Mouse (Mus musculus) midbrain, postnatal 0 days (tissue): ENCODE measurements at regions not wholly inside any gene's neighbourhood (a gene's known extent, or its start where the extent isn't known, plus 50 kb on each side); places are given as distances from the start of the nearest gene placed in this dataset.
"Not testable (repeated sequence)": the region's sequence is repeated elsewhere in the genome, so short reads cannot be mapped to it uniquely, and the experiment has no call there.

Experiments
- ATAC-seq: fragments of 200-750 bp; cut with Nextera tagmentation; 2 replicates; pipeline ENCODE4 v1.8.0; 2017; ENCODE audit warnings: moderate number of reproducible peaks, mild to moderate bottlenecking, moderate TSS enrichment, moderate library complexity; ENCODE audit not compliant: low FRiP score
- DNase-seq: peaks from one replicate; pipeline ENCODE4 v3.0.0-alpha.2; 2015; ENCODE audit warnings: low spot score
- H3K27ac ChIP-seq: fragments of 300-500 bp; sonication (generic); 2 replicates; pipeline ENCODE4 v1.5.1; 2014; ENCODE audit warnings: low read depth, mild to moderate bottlenecking, low read length, mixed read lengths
- H3K27me3 ChIP-seq: fragments of 300-500 bp; sonication (generic); 2 replicates; pipeline ENCODE4 v1.6.1; 2014; ENCODE audit warnings: low read length, control low read depth, mixed read lengths; ENCODE audit not compliant: insufficient read depth
- H3K36me3 ChIP-seq: fragments of 300-500 bp; sonication (generic); 2 replicates; pipeline ENCODE4 v1.6.1; 2014; ENCODE audit warnings: low read length, control low read depth, mixed read lengths; ENCODE audit not compliant: insufficient read depth
- H3K4me1 ChIP-seq: fragments of 300-500 bp; sonication (generic); 2 replicates; pipeline ENCODE4 v1.6.1; 2014; ENCODE audit warnings: mild to moderate bottlenecking, control low read depth, antibody characterized with exemption, low read length, mixed read lengths; ENCODE audit not compliant: insufficient read depth
- H3K4me2 ChIP-seq: fragments of 300-500 bp; sonication (generic); 2 replicates; pipeline ENCODE4 v1.6.1; 2014; ENCODE audit warnings: low read depth, mild to moderate bottlenecking, low read length, mixed read lengths; ENCODE audit not compliant: poor library complexity, severe bottlenecking
- H3K4me3 ChIP-seq: fragments of 300-500 bp; sonication (generic); 2 replicates; pipeline ENCODE4 v1.5.1; 2014; ENCODE audit warnings: low read depth, mild to moderate bottlenecking, low read length, moderate library complexity
- H3K9ac ChIP-seq: fragments of 300-500 bp; sonication (generic); replicated peaks from 2 replicates; pipeline ENCODE4 v1.6.1; 2014; ENCODE audit warnings: mild to moderate bottlenecking, low read length, moderate library complexity, mixed read lengths; ENCODE audit not compliant: poor library complexity, severe bottlenecking
- H3K9me3 ChIP-seq: fragments of 300-500 bp; sonication (generic); 2 replicates; pipeline ENCODE4 v1.6.1; 2016; ENCODE audit warnings: low read length, control low read depth
- CTCF ChIP-seq: IDR thresholded peaks from 2 replicates; pipeline ENCODE4 v1.5.1; 2016; ENCODE audit warnings: antibody characterized with exemption, mild to moderate bottlenecking
- WGBS: fragments of 180-500 bp; shearing (Covaris S2); extraction: QIAGEN DNeasy Blood & Tissue Kit; methylation state at CpG from one replicate; pipeline ENCODE4 v1.1.7; 2014; 5-methylcytosine and 5-hydroxymethylcytosine counted together

DNA sequence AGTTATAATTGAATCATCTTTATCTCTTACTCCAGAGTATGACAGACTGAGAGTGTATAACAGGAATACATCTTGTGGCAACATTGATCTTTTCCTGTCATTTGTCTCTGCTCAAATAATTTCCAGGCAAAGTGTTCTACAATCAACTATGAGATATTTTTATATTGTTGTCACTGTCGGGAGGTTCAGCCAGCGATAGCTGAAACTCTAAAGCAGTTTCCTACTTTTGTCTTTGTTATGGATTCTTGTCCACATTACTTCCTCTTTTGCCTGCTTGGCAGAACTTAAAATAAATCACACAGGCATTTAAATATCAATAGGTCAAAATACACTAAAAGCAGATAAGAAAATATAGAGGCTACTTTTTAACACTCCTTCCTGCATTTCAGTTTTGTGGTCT is 820.2 kb downstream of the Robo2 start:
- H3K9me3 ChIP-seq, result no peaks in the 10 kb centered on the region
- H3K4me2 ChIP-seq, result no peak overlapping the region
- H3K27ac ChIP-seq, result no peak overlapping the region
- no peaks in the 10 kb centered on the region for H3K36me3 ChIP-seq
- DNase-seq (no peak), ATAC-seq (no peak)
- WGBS, result 61% methylated on average over 2 of the region's 2 CpGs
- no peak for TF ChIP-seq CTCF
- H3K4me3 ChIP-seq, result no peak overlapping the region
- H3K4me1 ChIP-seq, result no peaks in the 10 kb centered on the region
- H3K27me3 ChIP-seq, result no peaks in the 10 kb centered on the region
- no peak overlapping the region for H3K9ac ChIP-seq

DNA sequence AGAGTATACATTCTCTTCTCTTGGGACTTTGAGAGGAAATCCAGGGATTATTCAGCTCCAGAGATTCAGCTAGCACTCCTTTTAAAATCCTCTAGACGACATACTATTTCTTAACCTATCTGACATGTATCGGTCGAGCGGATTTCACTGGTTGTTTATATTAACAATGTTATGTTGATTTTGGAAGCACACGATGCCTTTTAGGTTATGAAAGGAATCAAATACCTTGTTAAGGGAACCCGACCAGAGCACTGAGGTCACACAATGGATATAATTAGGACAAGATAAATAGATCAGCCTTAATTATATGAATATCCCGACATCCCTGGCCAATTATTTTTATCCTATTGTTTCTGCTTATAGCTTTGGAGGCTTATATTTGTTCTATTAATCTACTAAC is 850.4 kb downstream of the Robo2 start:
- no peak overlapping the region for H3K4me3 ChIP-seq
- H3K36me3 ChIP-seq, result no peaks in the 10 kb centered on the region
- DNase-seq, result no peak
- no peak overlapping the region for H3K27ac ChIP-seq
- no peaks in the 10 kb centered on the region for H3K27me3 ChIP-seq
- 71% methylated on average over 7 of the region's 7 CpGs for WGBS
- no peak for ATAC-seq
- H3K9me3 ChIP-seq, result no peaks in the 10 kb centered on the region
- TF ChIP-seq CTCF, result no peak
- H3K4me2 ChIP-seq, result no peak overlapping the region
- no peaks in the 10 kb centered on the region for H3K4me1 ChIP-seq
- H3K9ac ChIP-seq, result no peak overlapping the region

DNA sequence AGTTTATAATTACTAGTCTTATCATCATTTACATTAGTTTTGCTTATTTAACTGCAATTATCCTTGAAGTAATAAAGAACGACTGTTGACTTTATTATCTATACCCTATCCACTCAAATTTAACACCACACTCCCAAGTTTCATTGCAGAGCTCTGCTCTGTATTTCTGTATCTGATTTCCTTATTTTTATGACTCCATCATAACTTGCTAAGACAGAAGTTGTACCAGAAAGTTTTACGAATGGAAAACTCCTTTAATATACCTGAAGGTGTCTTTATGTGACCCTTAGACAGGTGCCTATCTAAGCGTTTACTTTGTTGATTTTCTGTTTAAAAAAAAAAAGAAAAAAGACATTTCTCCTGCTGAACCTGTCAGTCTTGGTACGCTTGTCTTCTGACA is 854.7 kb downstream of the Robo2 start:
- DNase-seq (no peak), ATAC-seq (no peak)
- 88% methylated on average over 4 of the region's 4 CpGs for WGBS
- no peak overlapping the region for H3K27ac ChIP-seq
- H3K27me3 ChIP-seq, result no peaks in the 10 kb centered on the region
- H3K36me3 ChIP-seq, result no peaks in the 10 kb centered on the region
- no peaks in the 10 kb centered on the region for H3K9me3 ChIP-seq
- H3K9ac ChIP-seq, result no peak overlapping the region
- TF ChIP-seq CTCF, result no peak
- no peaks in the 10 kb centered on the region for H3K4me1 ChIP-seq
- H3K4me3 ChIP-seq, result no peak overlapping the region
- no peak overlapping the region for H3K4me2 ChIP-seq

DNA sequence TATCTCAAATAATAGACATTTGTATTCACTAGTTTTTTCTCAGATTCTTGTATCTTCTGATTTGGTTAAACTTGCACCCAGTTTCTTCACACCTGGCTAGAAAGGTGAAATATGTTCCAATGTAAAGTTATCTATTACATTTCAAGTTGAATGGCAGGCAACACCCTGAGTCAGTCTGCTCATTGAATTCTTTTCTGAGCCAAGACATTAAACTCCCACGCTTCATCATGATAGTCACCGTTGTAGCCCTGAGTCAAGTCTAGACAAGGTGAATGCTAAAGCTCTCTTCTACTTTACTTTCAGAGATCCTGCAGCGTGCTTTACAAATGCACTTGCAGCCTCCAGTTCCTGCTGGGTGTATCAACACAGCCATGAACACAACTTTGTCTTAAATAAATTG is 868.0 kb downstream of the Robo2 start:
- Histone ChIP-seq H3K27me3 (no peaks in the 10 kb centered on the region), H3K36me3 (no peaks in the 10 kb centered on the region), H3K9ac (no peak overlapping the region), H3K4me3 (no peak overlapping the region), H3K27ac (no peak overlapping the region), H3K4me1 (no peaks in the 10 kb centered on the region), H3K4me2 (no peak overlapping the region), H3K9me3 (no peaks in the 10 kb centered on the region)
- TF ChIP-seq CTCF, result no peak
- DNase-seq, result no peak
- ATAC-seq, result no peak
- WGBS, result 90% methylated on average over 3 of the region's 3 CpGs

DNA sequence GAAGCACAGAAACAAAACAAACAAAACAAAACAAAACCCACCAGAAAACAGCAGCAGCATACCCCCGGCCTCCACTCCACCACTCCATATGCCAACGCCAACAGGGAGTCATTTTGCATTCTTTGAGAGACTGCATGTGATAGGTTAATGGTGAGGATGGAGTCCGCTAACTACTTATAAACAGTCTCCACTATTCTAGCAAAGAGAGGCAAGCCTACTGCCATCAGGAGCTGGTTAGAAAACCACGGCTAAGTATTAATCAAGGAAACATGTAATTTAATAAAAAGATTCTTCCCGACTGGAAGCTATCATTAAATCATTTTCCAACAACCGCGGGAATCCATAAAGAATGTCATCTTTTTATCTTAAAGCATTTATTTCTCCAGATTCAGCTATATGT is 873.6 kb downstream of the Robo2 start:
- Histone ChIP-seq H3K4me2 (no peak overlapping the region), H3K36me3 (no peaks in the 10 kb centered on the region), H3K4me3 (no peak overlapping the region), H3K9ac (no peak overlapping the region), H3K4me1 (no peaks in the 10 kb centered on the region), H3K9me3 (no peaks in the 10 kb centered on the region), H3K27ac (no peak overlapping the region), H3K27me3 (no peaks in the 10 kb centered on the region)
- DNase-seq, result no peak
- no peak for TF ChIP-seq CTCF
- WGBS, result 94% methylated on average over 7 of the region's 7 CpGs
- ATAC-seq, result no peak

DNA sequence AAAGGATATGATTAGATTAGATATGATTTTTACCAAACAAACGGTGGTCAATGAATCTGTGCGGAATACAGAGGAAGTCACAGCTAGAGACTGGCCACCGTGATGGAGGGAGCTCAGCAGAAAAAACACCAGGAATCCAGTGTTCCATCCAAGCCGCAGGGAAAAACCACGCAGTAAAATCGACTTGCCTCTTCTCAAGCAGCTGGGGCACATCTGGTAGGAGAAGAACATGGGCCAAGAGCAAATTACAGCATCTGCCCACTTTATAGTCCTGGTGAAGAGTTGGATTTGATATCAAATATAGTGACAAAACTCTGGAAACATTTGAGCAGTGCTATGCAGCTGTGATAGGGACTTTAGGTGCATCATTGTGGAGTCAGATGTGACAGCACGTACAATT is 874.1 kb downstream of the Robo2 start:
- Histone ChIP-seq H3K9ac (no peak overlapping the region), H3K27me3 (no peaks in the 10 kb centered on the region), H3K36me3 (no peaks in the 10 kb centered on the region), H3K9me3 (no peaks in the 10 kb centered on the region), H3K4me3 (no peak overlapping the region), H3K4me2 (no peak overlapping the region), H3K27ac (no peak overlapping the region), H3K4me1 (no peaks in the 10 kb centered on the region)
- ATAC-seq (no peak), DNase-seq (no peak)
- WGBS, result 95% methylated on average over 7 of the region's 7 CpGs
- no peak for TF ChIP-seq CTCF

DNA sequence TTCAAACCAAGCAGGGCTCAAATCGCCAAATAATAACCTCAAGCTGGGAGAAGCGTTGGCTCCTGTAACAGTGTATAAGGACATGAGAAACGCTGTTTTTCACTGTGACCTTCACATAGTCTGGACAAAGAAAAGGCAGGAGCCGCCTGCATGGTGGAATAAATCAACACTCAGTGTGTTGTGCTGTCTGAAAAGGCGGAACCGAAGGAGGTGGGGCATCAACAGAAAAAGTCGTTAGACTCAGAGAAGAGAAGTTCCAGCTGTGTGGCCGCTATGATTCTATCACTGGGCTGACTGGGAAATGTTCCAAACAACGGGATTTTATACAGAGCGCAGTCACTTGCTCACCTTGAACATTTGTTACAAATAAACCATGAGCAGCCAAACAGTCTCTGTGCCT is 881.4 kb downstream of the Robo2 start:
- Histone ChIP-seq H3K4me2 (peak overlapping the region; percentile 36), H3K9me3 (no peaks in the 10 kb centered on the region), H3K4me3 (peak overlapping the region; percentile 17; the same call in 1 of the 2 replicates), H3K27me3 (no peaks in the 10 kb centered on the region), H3K9ac (no peak overlapping the region), H3K27ac (no peak overlapping the region), H3K4me1 (no peaks in the 10 kb centered on the region), H3K36me3 (no peaks in the 10 kb centered on the region)
- ATAC-seq, result no peak
- peak; percentile 52 for DNase-seq
- WGBS, result 27% methylated on average over 10 of the region's 10 CpGs
- no peak for TF ChIP-seq CTCF

DNA sequence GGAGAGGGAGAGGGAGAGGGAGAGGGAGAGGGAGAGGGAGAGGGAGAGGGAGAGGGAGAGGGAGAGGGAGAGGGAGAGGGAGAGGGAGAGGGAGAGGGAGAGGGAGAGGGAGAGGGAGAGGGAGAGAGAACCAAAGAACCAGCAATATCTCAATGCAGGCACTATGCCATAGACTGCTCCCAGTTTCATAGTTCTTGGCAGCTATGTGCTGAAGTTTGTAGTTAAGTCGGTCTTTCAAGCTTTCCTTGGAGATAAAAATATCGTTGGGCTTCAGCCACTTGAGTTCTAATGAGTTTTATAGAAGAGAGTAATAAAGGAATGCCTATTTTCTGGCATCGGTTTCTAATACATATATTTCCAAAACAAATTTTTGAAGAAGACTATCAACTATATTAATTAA is 888.7 kb downstream of the Robo2 start:
- H3K4me1 ChIP-seq, H3K36me3 ChIP-seq, H3K9me3 ChIP-seq, ATAC-seq, H3K4me3 ChIP-seq, H3K27ac ChIP-seq, DNase-seq, H3K4me2 ChIP-seq, H3K27me3 ChIP-seq, H3K9ac ChIP-seq: not testable (repeated sequence)
- WGBS, result 89% methylated on average over 3 of the region's 3 CpGs
